Mouse (Mus musculus) neural tube, embryonic 10.5 days (tissue): ENCODE results near the gene Gm4553.
"Not testable (repeated sequence)": the region's sequence is repeated elsewhere in the genome, so short reads cannot be mapped to it uniquely, and the experiment has no call there.

Source experiments
- DNase-seq: peaks from one replicate; pipeline ENCODE4 v3.0.0-alpha.2; 2017; ENCODE audit warnings: low spot score; ENCODE audit errors: extremely low spot score

Gene Gm4553

DNA sequence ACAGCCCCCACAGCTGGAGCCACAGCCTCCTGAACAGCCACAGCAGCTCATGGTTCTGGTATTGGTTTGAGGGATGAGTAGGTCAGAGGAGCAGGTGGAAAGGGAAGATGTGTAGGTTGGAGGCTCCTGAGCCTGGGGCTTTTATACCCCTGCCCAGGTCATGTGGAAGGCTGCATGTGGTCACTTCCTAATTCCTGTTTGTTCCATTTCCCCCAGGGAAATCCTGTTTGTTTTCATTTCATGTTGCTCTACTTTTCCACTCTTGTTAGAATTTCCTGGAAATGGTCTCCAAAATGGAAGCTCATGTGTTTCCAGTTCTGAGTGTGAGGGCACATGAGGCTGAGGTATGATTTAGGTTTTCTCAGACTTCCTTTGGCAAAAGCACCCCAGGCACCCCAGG is at the start of gene Gm4553:
Gm4553 (minus strand) TSS at position 101 of the 400 bp plus-strand sequence.
- DNase-seq = not testable (repeated sequence)

DNA sequence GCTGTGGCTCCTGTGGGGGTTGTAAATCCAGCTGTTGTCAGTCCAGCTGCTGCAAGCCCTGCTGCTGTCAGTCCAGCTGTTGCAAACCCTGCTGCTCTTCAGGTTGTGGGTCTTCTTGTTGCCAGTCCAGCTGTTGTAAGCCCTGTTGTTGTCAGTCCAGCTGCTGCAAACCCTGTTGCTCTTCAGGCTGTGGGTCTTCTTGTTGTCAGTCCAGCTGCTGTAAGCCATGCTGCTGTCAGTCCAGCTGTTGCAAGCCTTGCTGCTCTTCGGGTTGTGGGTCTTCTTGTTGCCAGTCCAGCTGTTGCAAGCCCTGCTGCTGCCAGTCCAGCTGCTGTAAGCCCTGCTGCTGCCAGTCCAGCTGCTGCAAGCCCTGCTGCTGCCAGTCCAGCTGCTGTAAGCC is 46.6 kb upstream of the Gm4553 start:
- not testable (repeated sequence) for DNase-seq

DNA sequence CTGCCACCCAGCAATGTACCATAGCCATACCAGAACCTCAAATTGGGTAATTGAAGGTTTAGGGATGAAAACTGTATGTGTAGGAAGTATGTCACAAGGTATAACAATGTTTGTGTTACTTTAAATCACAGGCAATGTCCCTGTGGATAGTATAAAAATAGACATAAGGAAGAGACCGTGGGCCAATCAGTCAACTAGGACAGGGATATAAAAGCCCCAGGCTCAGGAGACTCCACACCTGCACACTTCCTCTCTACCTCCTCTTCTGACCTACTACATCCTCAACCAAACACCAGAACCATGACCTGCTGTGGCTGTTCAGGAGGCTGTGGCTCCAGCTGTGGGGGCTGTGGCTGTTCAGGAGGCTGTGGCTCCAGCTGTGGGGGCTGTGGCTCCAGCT is 46.0 kb upstream of the Gm4553 start, which contains the start of gene Gm7579:
Gm7579 (plus strand) TSS at position 301 of the 400 bp plus-strand sequence.
- no peak for DNase-seq

DNA sequence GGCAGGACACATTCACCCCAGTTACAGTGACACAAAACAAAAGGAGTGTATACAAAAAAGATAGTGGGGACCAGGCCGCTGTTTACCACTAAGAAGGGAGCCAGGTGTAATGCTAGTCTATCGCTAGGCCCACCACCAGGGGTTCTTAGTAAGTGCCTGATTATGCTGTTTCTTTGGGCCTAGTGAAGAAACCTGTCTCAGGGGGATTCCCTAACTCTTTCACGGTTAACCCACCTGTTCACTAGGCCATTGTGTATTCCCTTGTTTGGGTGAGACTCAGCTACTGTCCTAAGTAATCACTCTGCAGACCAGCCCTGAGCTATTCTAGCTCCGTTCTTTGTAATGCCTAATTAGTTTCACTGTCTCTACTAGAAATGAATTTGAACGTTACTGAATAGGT is 41.4 kb upstream of the Gm4553 start:
- not testable (repeated sequence) for DNase-seq

DNA sequence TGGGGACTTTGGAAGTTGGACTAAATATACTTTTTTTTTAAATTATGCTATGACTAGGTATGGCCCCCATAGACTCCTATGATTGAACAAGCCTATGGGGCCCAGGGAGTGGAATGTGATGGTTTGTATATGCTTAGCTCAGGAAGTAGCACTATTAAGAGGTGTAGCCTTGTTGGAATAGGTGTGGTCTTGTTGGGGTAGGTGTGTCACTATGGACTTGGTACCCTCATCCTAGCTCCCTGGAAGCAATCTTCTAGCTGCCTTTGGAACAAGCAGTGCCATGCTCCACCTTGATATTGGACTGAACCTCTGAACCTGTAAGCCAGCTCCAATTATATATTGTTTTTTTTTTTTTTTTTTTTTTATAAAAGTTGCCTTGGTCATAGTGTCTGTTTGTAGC is 39.9 kb upstream of the Gm4553 start:
- DNase-seq = no peak

DNA sequence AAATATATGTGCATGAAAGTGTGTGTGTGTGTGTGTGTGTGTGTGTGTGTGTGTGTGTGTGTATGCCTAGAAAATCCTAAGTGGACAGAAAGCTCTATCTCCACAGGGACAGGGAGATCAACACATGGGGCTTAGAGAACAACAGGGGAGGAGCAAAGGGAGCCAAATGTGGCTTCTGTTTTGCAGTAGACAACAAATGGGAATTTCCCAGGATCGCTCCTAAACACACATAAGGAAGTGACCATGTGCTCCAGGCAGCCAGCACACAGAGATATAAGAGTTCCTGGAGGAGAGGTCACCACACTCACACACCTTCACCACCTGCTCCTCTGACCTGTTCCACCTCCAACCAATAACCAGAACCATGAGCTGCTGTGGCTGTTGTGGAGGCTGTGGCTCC is 35.5 kb upstream of the Gm4553 start, which contains the start of gene Krtap5-3:
Krtap5-3 (plus strand) TSS at position 301 of the 400 bp plus-strand sequence.
- DNase-seq = no peak

DNA sequence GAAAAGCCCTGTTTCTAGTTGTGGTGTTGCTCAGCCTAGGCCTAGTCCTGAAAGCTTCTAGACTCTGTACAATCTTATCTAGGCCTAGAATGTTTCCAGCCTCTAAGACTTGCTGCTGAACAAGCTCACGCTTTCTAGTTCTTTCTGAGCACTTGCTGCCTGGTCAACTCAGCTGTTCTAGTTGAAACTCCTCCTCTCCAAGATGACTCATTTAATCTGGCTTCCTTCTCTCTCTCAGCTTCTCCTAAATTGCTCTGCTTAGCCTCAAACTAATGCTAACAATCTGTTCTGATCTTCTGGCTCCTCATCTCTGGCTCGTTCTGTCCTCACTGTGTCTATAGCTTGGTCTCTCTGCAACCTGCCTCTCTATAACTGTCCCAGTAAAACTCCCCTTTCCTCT is 33.2 kb upstream of the Gm4553 start:
- no peak for DNase-seq

DNA sequence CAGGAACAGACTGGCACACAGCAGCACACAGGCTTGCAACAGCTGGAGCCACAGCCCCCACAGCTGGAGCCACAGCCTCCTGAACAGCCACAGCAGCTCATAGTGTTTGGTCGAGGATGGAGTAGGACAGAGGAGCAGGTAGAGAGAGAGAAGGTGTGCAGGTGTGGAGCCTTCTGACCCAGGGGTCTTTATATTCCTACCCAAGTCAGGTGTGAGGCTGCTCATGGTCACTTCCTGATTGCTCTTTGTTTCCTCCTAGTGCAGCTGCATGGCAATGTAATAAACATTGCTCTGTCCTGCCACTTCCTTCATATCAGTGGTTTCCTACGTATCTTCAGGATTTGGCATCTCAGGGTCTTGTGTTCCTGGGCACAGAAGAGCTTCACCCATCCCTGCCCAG is 24.8 kb upstream of the Gm4553 start, which contains the start of gene Gm10153:
Gm10153 (minus strand) TSS at position 101 of the 400 bp plus-strand sequence.
- no peak for DNase-seq

DNA sequence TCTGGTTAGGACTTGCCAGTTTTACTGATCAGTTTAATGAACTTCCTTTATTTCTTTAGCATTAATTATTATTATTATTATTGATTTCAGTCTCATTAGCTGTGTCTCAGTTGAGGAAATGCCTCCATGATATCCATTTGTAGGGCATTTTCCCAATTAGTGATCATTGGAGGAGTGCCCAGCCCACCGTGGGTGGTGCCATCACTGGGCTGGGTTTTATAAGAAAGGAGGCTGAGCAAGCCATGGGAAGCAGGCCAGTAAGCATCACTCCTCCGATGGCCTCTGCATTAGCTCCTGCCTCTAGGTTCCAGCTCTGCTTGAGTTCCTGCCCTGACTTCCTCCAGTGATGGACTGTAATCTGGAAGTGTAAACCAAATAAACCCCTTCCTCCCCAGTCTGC is 22.6 kb upstream of the Gm4553 start:
- DNase-seq = no peak

DNA sequence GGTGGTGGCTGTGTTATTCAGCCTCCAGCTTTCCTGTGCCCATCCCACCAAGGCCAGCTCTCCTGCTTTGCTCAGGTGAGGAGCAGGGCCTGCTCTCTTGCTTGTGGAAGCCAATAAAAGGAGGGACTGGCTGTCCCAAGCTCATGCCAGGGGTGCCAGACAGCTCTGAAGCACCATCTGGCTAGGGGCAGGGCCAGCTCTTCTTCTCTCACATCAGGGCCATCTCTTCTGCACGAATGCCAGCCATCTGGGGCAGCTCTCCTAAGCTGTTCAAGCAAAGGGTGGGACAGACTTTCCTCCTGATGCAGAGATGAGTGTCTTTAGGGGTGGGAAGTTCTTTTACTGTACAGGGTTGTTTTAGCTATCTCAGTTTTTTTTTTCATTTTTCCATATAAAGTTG is 15.5 kb upstream of the Gm4553 start:
- no peak for DNase-seq

DNA sequence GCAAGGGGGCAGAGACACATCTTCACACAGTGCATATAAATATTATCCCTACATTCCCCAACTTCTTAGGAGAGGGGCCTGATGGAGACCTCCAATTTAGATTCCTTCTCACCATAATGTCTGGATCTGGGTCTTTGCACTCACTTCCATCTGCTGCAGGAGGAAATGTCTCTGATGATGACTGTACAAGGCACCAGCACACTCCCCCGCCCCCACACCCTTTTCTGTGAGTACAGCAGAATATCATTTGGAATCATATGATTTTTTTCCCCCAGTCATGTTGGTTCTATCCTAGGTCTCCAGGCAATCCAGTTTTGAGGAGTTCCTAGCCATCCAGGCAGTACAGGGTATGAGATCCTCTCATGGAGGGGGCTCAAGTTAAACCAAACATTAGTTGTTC is 13.1 kb upstream of the Gm4553 start:
- no peak for DNase-seq

DNA sequence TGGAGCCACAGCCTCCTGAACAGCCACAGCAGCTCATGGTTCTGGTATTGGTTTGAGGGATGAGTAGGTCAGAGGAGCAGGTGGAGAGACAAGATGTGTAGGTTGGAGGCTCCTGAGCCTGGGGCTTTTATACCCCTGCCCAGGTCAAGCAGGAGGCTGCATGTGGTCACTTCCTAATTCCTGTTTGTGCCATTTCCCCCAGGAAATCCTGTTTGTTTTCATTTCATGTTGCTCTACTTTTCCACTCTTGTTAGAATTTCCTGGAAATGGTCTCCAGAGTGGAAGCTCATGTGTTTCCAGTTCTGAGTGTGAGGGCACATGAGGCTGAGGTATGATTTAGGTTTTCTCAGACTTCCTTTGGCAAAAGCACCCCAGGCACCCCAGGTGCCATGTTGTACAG is 10.4 kb upstream of the Gm4553 start, which contains the start of gene Krtap5-2:
Krtap5-2 (minus strand) TSS at position 101 of the 400 bp plus-strand sequence.
- not testable (repeated sequence) for DNase-seq

DNA sequence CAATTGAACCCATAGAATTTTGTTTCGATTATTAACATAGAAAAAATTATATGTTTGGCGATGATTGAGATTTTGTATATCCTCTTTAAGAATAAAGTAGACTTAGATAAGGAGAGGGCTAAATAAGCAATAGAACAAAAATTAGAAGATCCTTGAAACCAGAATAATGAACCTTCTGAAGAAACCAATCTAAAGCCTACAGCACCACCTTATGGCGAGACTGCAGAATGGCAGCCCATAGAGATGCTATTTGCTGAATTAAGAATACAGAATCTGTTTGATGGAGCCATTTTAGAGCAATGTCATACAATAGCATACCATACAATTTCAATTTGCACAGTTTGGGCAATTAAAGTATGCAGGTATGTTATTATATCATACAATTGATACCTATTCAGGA is 4.3 kb upstream of the Gm4553 start:
- DNase-seq = no peak

DNA sequence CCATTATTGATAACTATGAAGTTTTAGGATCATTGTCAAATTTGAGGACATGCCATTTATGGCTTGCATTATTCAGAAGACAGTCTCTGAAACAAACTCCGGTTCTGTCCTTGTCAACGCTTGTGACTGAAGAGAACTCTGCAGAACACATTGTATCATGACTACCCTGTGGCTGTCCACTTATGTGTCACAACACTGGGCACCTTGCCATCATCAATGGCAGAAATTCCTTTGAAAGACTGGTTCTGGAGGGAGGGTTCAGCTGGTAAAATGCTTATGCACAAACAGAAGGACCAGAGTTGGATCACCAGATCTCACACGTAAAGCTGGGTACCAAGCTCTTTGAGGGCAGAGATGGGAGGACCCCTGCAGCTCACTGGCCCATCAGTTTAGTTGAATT is 6.2 kb downstream of the Gm4553 start:
- DNase-seq = no peak

DNA sequence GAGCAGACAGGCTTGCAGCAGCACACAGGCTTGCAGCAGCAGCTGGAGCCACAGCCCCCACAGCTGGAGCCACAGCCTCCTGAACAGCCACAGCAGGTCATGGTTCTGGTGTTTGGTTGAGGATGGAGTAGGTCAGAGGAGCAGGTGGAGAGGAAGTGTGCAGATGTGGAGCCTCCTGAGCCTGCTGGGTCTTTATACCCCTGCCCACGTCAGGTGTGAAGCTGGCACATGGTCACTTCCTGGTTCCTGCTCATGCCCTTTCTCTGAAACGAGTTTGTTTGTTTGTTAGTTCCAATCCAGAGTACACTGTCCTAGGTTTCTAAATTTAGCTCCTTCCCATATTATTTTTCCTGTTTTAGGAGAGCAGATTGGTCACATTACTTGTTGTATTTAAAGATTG is 8.5 kb downstream of the Gm4553 start, which contains the start of gene Gm29735:
Gm29735 (minus strand) TSS at position 101 of the 400 bp plus-strand sequence.
- not testable (repeated sequence) for DNase-seq

DNA sequence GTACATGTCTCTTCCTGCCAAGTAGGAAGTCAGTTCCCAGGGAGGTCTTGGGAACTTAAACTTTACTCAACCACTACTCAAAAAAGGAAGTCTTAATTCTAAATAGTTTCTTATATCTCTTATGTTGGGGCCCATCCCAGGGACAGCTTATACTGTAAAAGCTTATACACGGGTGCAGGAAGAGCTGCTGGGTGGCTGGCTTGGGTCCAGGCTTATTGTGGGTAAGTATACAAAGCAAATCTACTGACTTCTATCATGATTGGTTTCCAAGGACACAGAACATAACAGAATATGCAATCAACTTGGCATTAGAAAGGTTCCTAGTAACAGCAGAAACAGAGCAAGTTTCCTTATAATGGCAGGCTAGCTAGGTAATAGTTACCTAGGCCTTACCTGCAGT is 10.2 kb downstream of the Gm4553 start:
- DNase-seq = no peak

DNA sequence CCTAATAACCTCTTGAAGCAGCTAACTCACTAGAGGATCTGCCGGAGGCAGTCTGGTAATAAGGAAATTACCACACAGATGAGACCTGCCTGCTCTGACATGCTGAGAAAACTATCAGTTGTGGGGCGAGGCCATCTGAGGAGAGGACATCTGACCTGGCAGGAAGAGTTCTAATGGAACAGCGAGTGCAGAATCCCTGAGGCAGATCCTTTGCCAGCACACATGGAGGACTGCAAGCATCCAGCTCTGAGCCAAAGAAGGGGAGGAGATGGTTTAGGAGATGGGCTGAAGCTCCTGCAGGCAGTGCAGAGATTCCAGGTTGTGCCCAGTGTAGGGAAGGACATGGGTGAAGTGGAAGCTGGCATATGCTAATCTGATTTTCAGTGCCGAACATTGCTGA is 13.3 kb downstream of the Gm4553 start:
- DNase-seq = no peak

DNA sequence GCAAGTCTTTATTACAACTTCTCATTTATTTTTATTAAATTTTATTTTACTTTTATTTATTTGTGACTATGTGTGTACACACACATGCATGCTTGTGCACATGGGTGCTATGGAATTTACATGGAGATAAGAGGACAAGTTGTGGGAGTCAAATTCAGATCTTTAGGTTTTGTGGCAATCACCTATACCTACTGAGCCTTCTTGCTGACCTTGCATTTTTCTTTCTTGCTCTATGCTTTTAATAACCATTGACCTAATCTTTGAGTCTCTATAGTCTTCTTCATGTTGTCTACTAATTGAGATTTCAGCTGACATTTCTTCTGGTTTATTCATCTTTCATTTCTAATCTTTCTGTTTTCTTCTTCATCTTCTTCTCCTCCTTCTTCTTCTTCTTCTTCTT is 16.9 kb downstream of the Gm4553 start:
- DNase-seq = no peak

DNA sequence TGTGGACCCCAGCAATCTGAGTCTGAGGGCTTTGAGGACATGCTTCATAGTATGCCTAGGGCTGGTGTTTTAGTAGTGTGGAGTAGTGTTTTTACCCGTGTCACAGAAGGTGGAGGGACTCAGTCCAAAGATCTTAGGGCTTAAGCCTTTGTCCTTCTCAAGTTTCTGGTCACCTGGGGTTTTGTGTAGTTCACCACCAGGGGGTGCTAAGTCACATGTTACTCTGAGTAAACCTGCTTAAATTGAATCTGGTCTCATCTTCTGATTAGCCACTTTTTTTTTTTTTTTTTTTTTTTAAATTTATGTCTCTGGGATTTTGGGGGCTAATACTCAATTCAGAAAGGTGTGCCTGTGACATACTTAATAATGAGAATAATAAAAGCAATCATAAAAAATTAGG is 19.5 kb downstream of the Gm4553 start:
- peak; percentile 35 for DNase-seq

DNA sequence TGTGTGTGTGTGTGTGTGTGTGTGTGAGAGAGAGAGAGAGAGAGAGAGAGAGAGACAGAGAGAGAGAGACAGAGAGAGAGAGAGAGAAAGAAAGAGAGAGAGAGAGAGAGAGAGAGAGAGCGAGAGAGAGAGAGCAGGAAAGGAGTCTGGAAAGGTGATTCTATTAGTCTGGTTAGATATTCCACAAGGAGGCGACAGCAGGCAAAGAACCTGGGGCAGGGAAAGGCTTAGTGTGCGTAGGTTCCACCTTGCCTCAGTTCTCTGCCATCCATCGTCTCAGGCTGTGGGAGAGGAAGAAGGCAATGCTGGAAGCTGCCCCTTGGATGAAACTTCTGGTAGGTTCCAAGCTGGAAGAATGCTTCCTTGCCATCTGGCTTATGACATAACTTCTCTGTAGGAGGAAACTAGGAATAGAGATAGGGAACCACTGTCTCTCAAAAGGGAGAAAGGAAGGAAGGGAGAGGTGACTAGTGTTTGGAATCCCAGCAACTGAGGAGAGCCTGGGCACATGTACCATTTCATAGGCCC is 20.1 kb downstream of the Gm4553 start:
- DNase-seq = no peak

DNA sequence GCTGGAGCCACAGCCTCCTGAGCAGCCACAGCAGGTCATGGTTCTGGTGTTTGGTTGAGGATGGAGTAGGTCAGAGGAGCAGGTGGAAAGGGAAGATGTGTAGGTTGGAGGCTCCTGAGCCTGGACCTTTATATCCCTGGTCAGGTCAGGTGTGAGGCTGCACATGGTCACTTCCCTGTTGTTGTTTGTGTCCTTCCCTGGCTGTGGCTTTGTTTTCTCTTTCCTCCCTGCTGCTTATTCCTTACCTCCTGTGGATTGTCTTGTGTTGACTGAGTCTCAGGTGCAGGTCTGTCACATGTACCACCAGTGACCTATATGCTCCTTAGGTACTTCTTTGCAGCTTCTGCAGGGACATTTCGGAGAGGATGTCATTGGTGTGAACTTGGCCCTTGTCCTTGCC is 21.0 kb downstream of the Gm4553 start, which contains the start of gene Gm45337:
Gm45337 (minus strand) TSS at position 101 of the 400 bp plus-strand sequence.
- no peak for DNase-seq

DNA sequence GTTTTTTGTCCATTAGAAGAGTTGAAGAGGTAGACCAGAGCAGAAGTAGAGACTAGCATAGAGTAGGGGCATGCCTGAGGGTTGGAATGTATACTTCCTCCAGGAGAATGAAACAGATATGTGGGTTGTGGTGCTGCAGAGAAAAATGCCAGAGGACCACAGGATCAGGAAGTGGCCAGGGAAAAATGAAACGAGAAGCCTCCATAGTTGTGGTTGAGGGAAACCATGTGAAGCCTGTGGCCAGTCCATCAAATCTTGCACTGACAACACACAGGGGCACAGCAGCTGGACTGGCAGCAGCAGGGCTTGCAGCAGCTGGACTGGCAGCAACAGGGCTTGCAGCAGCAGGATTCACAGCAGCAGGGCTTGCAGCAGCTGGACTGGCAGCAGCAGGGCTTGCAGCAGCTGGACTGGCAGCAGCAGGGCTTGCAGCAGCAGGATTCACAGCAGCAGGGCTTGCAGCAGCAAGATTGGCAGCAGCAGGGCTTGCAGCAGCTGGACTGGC is 22.0 kb downstream of the Gm4553 start:
- DNase-seq = not testable (repeated sequence)

DNA sequence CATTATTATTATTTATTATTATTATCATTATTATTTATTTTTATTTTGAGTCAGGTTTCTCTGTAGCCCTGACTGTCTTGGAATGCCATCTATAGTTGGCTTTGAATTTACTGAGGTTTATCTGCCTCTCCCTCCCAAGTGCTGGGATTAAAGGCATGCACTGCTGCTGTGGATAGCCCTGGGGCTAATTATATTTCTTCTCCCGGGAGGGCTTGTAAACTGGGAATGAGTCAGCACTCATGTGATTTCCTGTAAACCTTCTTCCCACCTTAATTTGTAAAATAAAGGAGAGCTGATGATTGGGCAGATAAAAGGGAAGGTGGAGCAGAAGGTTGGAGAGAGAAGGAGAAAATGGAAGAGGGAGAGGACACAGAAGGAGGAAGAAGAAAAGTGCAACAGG is 24.8 kb downstream of the Gm4553 start:
- DNase-seq = no peak
